Mouse (Mus musculus) left cerebral cortex, postnatal 36 days (tissue): Measurements from ENCODE around the gene Dhdh. TPM values are rescaled to one million over a fixed set of nuclear protein-coding genes. Genes with fewer than 3 reads are reported as not detected.
A peak's percentile ranks its signal among the peaks of the same experiment; 100 is the strongest.

Experiments used
- DNase-seq, 2 experiments: peaks; one replicate each; pipeline ENCODE4 v3.0.0; 2021 to 2022; ENCODE audit warnings: low spot score in 2 of 2, mixed read lengths in 1 of 2
- intact Hi-C: fragments of 180-260 bp; cut with DNase I; formaldehyde crosslinking; loops from one replicate; pipeline ENCODE4 v1.15.1; 2025
- total RNA-seq, 2 experiments: library from RNA; stranded (reverse); gene quantifications; 2 replicates each; pipeline ENCODE4 v1.2.3; 2021

The Dhdh gene
- total RNA-seq, 2 experiments from 2014 or later = 4.0 to 4.8 TPM

GRCm38 (mm10) chr7:45458748-45459563 lies 29.6 kb downstream of the Dhdh start:
- intact Hi-C loops = no loop called here
- DNase-seq = peak; percentile 73 to 76

GRCm38 (mm10) chr7:45457204-45458060 lies 31.2 kb downstream of the Dhdh start:
- intact Hi-C loops = no loop called here
- DNase-seq = peak in 1 of 2 experiments; percentile 23

GRCm38 (mm10) chr7:45456721-45457203 lies 31.8 kb downstream of the Dhdh start:
- no peak for DNase-seq
- intact Hi-C loops = no loop called here

- no peak for DNase-seq
- intact Hi-C loops = no loop called here
These were observed 32.5 kb downstream of the Dhdh start for GRCm38 (mm10) chr7:45455932-45456696.

- DNase-seq = no peak
- intact Hi-C loops = no loop called here
These were observed 33.6 kb downstream of the Dhdh start for GRCm38 (mm10) chr7:45454971-45455370.

- intact Hi-C loops = no loop called here
These were observed 37.1 kb downstream of the Dhdh start for GRCm38 (mm10) chr7:45451344-45451982.

GRCm38 (mm10) chr7:45449974-45450373 lies 38.6 kb downstream of the Dhdh start:
- intact Hi-C loops = no loop called here
- no peak for DNase-seq

More at GRCm38 (mm10) chr7:45451344-45451982, 37.1 kb downstream of the Dhdh start:
- peak; percentile 85 to 87 for DNase-seq

- DNase-seq = no peak
- intact Hi-C loops = no loop called here
These were observed 41.1 kb downstream of the Dhdh start for GRCm38 (mm10) chr7:45447325-45447990.

- intact Hi-C loops = no loop called here
- no peak for DNase-seq
These were observed 42.0 kb downstream of the Dhdh start for GRCm38 (mm10) chr7:45446589-45446988.

GRCm38 (mm10) chr7:45443526-45444420 lies 44.8 kb downstream of the Dhdh start:
- no peak for DNase-seq
- intact Hi-C loops = no loop called here

- intact Hi-C loops = no loop called here
- DNase-seq = no peak
These were observed 50.9 kb downstream of the Dhdh start, which contains the start of gene Ruvbl2 for GRCm38 (mm10) chr7:45437521-45438276. Ruvbl2 (minus strand) TSS chr7:45438096.

GRCm38 (mm10) chr7:45437046-45437445 lies 51.6 kb downstream of the Dhdh start:
- DNase-seq = no peak
- intact Hi-C loops = no loop called here

GRCm38 (mm10) chr7:45436444-45436843 lies 52.2 kb downstream of the Dhdh start:
- no peak for DNase-seq
- intact Hi-C loops = no loop called here

- intact Hi-C loops = no loop called here
- no peak for DNase-seq
These were observed 53.6 kb downstream of the Dhdh start for GRCm38 (mm10) chr7:45435038-45435437.

GRCm38 (mm10) chr7:45434203-45435015 lies 54.2 kb downstream of the Dhdh start, which contains the start of gene Gys1:
Gys1 (plus strand) TSS chr7:45434844.
- intact Hi-C loops = no loop called here
- peak; percentile 100 for DNase-seq

- intact Hi-C loops = no loop called here
- DNase-seq = no peak
These were observed 54.8 kb downstream of the Dhdh start for GRCm38 (mm10) chr7:45433835-45434202.
